Mouse (Mus musculus) ES-Bruce4 (cell line): ENCODE data around the gene Chchd6. TPM values are rescaled to one million over a fixed set of nuclear protein-coding genes. Genes with fewer than 3 reads are reported as not detected.

Experiments used
- H3K27ac ChIP-seq: 2 replicates; pipeline ENCODE4 v1.5.1; 2012; ENCODE audit warnings: low read length, inconsistent platforms; ENCODE audit not compliant: insufficient read depth
- H3K27me3 ChIP-seq: 2 replicates; pipeline ENCODE4 v1.6.1; 2012; ENCODE audit warnings: mild to moderate bottlenecking, low read length, inconsistent platforms; ENCODE audit not compliant: control insufficient read depth, poor library complexity, insufficient read depth, severe bottlenecking
- H3K36me3 ChIP-seq: 2 replicates; pipeline ENCODE4 v1.6.1; 2012; ENCODE audit warnings: inconsistent platforms, mild to moderate bottlenecking, low read length, moderate library complexity; ENCODE audit not compliant: control insufficient read depth, poor library complexity, insufficient read depth, severe bottlenecking
- H3K4me1 ChIP-seq: one replicate; pipeline ENCODE4 v1.8.1; 2011; ENCODE audit warnings: low read length; ENCODE audit not compliant: control insufficient read depth, insufficient read depth
- H3K4me3 ChIP-seq: 2 replicates; pipeline ENCODE4 v1.5.1; 2011; ENCODE audit warnings: low read depth, mild to moderate bottlenecking, low read length
- H3K9ac ChIP-seq: 2 replicates; pipeline ENCODE4 v1.6.1; 2012; ENCODE audit warnings: low read depth, mild to moderate bottlenecking, inconsistent platforms; ENCODE audit not compliant: poor library complexity, severe bottlenecking
- H3K9me3 ChIP-seq: replicated peaks from 2 replicates; pipeline ENCODE4 v1.6.1; 2012; ENCODE audit warnings: mild to moderate bottlenecking, low read length, inconsistent platforms; ENCODE audit not compliant: control insufficient read depth, poor library complexity, insufficient read depth, severe bottlenecking
- CTCF ChIP-seq: IDR thresholded peaks from one replicate; pipeline ENCODE4 v1.8.1; 2011; ENCODE audit warnings: low read depth, low read length
- EP300 ChIP-seq: IDR thresholded peaks from 2 replicates; pipeline ENCODE4 v1.6.1; 2011; ENCODE audit warnings: low read depth, low read length; ENCODE audit not compliant: insufficient read depth
- POLR2A ChIP-seq: IDR thresholded peaks from one replicate; pipeline ENCODE4 v1.8.1; 2011; ENCODE audit warnings: low read length; ENCODE audit not compliant: insufficient read depth
- polyA plus RNA-seq: library from polyadenylated mRNA; stranded (reverse); fragments of >200 nt; gene quantifications from 2 replicates; pipeline ENCODE4 v1.2.4, GENCODE M21; 2011; ENCODE audit warnings: low read depth; ENCODE audit not compliant: missing spikeins, insufficient read depth, insufficient read length

Gene Chchd6
- polyA plus RNA-seq, 1 experiment = 10.1 TPM

- Histone ChIP-seq H3K36me3 (no peaks in the 10 kb centered on the region), H3K27ac (no peak overlapping the region), H3K4me1 (no peaks in the 10 kb centered on the region), H3K9ac (no peak overlapping the region), H3K4me3 (no peak overlapping the region), H3K27me3 (no peaks in the 10 kb centered on the region), H3K9me3 (no peaks in the 10 kb centered on the region)
- TF ChIP-seq CTCF = no peak
- TF ChIP-seq EP300 = no peak
- TF ChIP-seq POLR2A = no peak
Measured at GRCm38 (mm10) chr6:89557654-89558053, 37.8 kb downstream of the Chchd6 start.

- H3K4me1 ChIP-seq = no peaks in the 10 kb centered on the region
- TF ChIP-seq EP300 (no peak), CTCF (no peak), POLR2A (no peak)
- H3K27ac ChIP-seq = no peak overlapping the region
- H3K4me3 ChIP-seq = no peak overlapping the region
- H3K9ac ChIP-seq = no peak overlapping the region
- no peaks in the 10 kb centered on the region for H3K27me3 ChIP-seq
- H3K36me3 ChIP-seq = no peaks in the 10 kb centered on the region
- no peaks in the 10 kb centered on the region for H3K9me3 ChIP-seq
Measured at GRCm38 (mm10) chr6:89556566-89556965, 38.9 kb downstream of the Chchd6 start.

GRCm38 (mm10) chr6:89555971-89556370 is 39.5 kb downstream of the Chchd6 start:
- H3K27ac ChIP-seq = no peak overlapping the region

GRCm38 (mm10) chr6:89554029-89554428 is 41.4 kb downstream of the Chchd6 start:
- no peaks in the 10 kb centered on the region for H3K9me3 ChIP-seq
- no peak overlapping the region for H3K4me3 ChIP-seq
- H3K4me1 ChIP-seq = no peaks in the 10 kb centered on the region
- H3K9ac ChIP-seq = no peak overlapping the region
- no peaks in the 10 kb centered on the region for H3K36me3 ChIP-seq
- no peaks in the 10 kb centered on the region for H3K27me3 ChIP-seq
- no peak overlapping the region for H3K27ac ChIP-seq
- TF ChIP-seq POLR2A = no peak
- TF ChIP-seq CTCF = no peak
- TF ChIP-seq EP300 = no peak

More at GRCm38 (mm10) chr6:89555971-89556370, 39.5 kb downstream of the Chchd6 start:
- Histone ChIP-seq H3K36me3 (no peaks in the 10 kb centered on the region), H3K4me3 (no peak overlapping the region), H3K9me3 (no peaks in the 10 kb centered on the region), H3K4me1 (no peaks in the 10 kb centered on the region), H3K9ac (no peak overlapping the region), H3K27me3 (no peaks in the 10 kb centered on the region)
- TF ChIP-seq POLR2A = no peak
- no peak for TF ChIP-seq EP300
- no peak for TF ChIP-seq CTCF

- H3K27me3 ChIP-seq = no peaks in the 10 kb centered on the region
- no peak overlapping the region for H3K27ac ChIP-seq
- TF ChIP-seq EP300 (no peak), CTCF (peak; percentile 87)
Measured at GRCm38 (mm10) chr6:89553012-89553704, 42.3 kb downstream of the Chchd6 start.

GRCm38 (mm10) chr6:89552321-89553011 is 43.0 kb downstream of the Chchd6 start:
- Histone ChIP-seq H3K9me3 (no peaks in the 10 kb centered on the region), H3K4me1 (no peaks in the 10 kb centered on the region), H3K27ac (no peak overlapping the region), H3K36me3 (no peaks in the 10 kb centered on the region), H3K4me3 (no peak overlapping the region), H3K9ac (no peak overlapping the region), H3K27me3 (no peaks in the 10 kb centered on the region)
- no peak for TF ChIP-seq POLR2A
- no peak for TF ChIP-seq CTCF
- TF ChIP-seq EP300 = no peak

More at GRCm38 (mm10) chr6:89553012-89553704, 42.3 kb downstream of the Chchd6 start:
- no peak overlapping the region for H3K9ac ChIP-seq
- no peaks in the 10 kb centered on the region for H3K4me1 ChIP-seq
- H3K4me3 ChIP-seq = no peak overlapping the region
- no peaks in the 10 kb centered on the region for H3K36me3 ChIP-seq
- H3K9me3 ChIP-seq = no peaks in the 10 kb centered on the region
